Mouse (Mus musculus) C2C12 (cell line): Measurements from ENCODE around the gene Mx1. TPM values are rescaled to one million over a fixed set of nuclear protein-coding genes. Genes with fewer than 3 reads are reported as not detected.

ENCODE experiments used
- H3K27me3 ChIP-seq: one replicate; pipeline ENCODE4 v1.6.1; 2011; ENCODE audit not compliant: control insufficient read depth, insufficient read depth, insufficient read length
- H3K36me3 ChIP-seq: one replicate; pipeline ENCODE4 v1.6.1; 2011; ENCODE audit not compliant: control insufficient read depth, insufficient read depth
- H3K4me3 ChIP-seq: one replicate; pipeline ENCODE4 v1.5.1; 2011; ENCODE audit warnings: mild to moderate bottlenecking, control low read depth; ENCODE audit not compliant: poor library complexity, insufficient read depth, severe bottlenecking
- H3K79me2 ChIP-seq: one replicate; pipeline ENCODE4 v1.6.1; 2011; ENCODE audit not compliant: control insufficient read depth, insufficient read depth
- H3K79me3 ChIP-seq: one replicate; pipeline ENCODE4 v1.6.1; 2011; ENCODE audit warnings: low read depth, control low read depth
- H3ac ChIP-seq: one replicate; pipeline ENCODE3; 2011; ENCODE audit warnings: low read depth; ENCODE audit not compliant: control insufficient read depth, insufficient read length
- CEBPB ChIP-seq: IDR thresholded peaks from one replicate; pipeline ENCODE4 v1.6.1; 2011; ENCODE audit warnings: low read depth, mild to moderate bottlenecking, control low read depth, moderate library complexity
- CTCF ChIP-seq: IDR thresholded peaks from one replicate; pipeline ENCODE4 v1.5.1; 2011; ENCODE audit not compliant: control insufficient read depth, insufficient read depth, insufficient read length
- FOSL1 ChIP-seq: IDR thresholded peaks from one replicate; pipeline ENCODE4 v1.8.0; 2011; ENCODE audit warnings: mild to moderate bottlenecking, low read length; ENCODE audit not compliant: poor library complexity, insufficient read depth, severe bottlenecking
- MAX ChIP-seq: IDR thresholded peaks from one replicate; pipeline ENCODE4 v1.6.1; 2011; ENCODE audit warnings: mild to moderate bottlenecking, control low read depth
- MYOD1 ChIP-seq: IDR thresholded peaks from one replicate; pipeline ENCODE4 v1.6.1; 2011; ENCODE audit warnings: low read depth; ENCODE audit not compliant: control insufficient read depth, insufficient read length
- MYOG ChIP-seq: IDR thresholded peaks from one replicate; pipeline ENCODE4 v1.6.1; 2011; ENCODE audit not compliant: control insufficient read depth, insufficient read length; ENCODE audit errors: extremely low read depth
- USF1 ChIP-seq: IDR thresholded peaks from one replicate; pipeline ENCODE4 v1.6.1; 2011; ENCODE audit warnings: low read depth, mild to moderate bottlenecking, control low read depth, moderate library complexity
- polyA plus RNA-seq: library from polyadenylated mRNA; unstranded; fragments of >200 nt; fragmentation: generic; extraction: Trizol; gene quantifications from one replicate; pipeline ENCODE4 v1.2.1, GENCODE M21; 2012; ENCODE audit warnings: missing spikeins

The Mx1 gene
- polyA plus RNA-seq, 1 experiment, result 0.06 TPM

DNA sequence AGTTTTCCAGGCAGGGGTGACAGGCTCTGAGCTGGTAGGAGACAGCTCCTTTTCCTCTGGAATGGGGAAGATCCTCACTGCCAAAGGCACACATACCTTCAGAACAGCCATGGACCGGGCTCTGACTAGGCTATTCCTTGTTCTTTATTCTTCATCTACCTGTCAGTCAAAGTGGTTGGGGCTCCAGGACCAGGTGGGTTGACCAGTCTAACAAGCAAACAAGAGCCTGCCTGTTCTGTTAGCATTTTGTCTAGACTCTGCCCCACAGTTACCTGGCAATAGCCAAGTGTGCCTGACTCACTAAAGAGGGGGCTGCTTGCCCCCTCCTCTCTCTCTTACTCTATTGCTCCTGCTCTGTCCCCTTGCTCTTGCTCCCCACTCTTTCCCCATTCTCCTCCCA lies 29.7 kb upstream of the Mx1 start:
- Histone ChIP-seq H3K79me2 (no peaks in the 10 kb centered on the region), H3K36me3 (no peaks in the 10 kb centered on the region), H3K4me3 (no peak overlapping the region), H3ac (no peak overlapping the region), H3K27me3 (no peaks in the 10 kb centered on the region), H3K79me3 (no peaks in the 10 kb centered on the region)
- TF ChIP-seq MYOD1 (no peak), CEBPB (no peak), CTCF (no peak)

DNA sequence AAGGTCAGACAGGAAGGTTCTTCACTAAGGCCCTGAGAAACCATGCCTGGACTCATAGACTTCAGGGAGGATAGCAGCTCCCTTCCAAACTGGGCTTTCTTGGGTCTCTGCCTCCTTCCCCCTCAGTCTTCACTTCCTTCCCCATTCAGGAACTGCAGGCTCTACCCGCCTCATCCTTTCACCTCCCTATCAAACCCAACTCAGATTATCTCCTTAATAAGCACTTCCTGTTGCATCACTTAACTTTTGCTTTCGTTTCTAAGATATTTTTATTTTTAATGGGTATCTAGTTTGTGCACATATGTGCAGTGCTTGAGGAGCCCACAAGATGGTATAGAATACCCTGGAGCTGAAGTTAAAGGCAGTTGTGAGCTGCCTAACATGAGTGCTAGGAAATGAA lies 15.9 kb upstream of the Mx1 start:
- no peak for TF ChIP-seq MYOG
- no peak for TF ChIP-seq MAX
- TF ChIP-seq CEBPB, result no peak
- no peak for TF ChIP-seq USF1
- no peak for TF ChIP-seq FOSL1
- TF ChIP-seq CTCF, result no peak
- no peak for TF ChIP-seq MYOD1
- no peak overlapping the region for H3ac ChIP-seq
- no peaks in the 10 kb centered on the region for H3K27me3 ChIP-seq

DNA sequence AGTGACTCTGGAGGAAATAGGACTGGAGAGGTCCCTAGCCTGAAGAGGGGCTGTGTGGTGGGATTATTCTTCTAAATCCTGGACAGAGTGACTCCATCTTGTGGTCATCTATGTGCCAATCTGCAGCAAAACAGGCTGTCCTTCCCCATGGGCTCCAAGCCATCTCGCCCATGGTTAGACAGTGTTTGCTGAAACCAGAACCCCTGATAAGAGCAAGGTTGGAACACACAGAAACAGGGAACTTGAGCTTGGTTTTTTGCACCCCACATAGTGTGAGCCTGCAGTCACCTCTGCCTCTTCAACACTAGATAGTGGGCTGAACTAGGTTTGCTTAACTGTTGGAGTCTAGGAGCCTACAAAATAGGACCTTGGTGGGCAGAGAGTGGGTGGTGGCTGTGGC lies 13.8 kb upstream of the Mx1 start:
- Histone ChIP-seq H3K27me3 (no peaks in the 10 kb centered on the region), H3ac (no peak overlapping the region), H3K36me3 (no peaks in the 10 kb centered on the region), H3K79me2 (no peaks in the 10 kb centered on the region), H3K4me3 (no peak overlapping the region), H3K79me3 (no peaks in the 10 kb centered on the region)
- TF ChIP-seq MYOG, result no peak
- TF ChIP-seq MAX, result no peak
- TF ChIP-seq USF1, result no peak
- TF ChIP-seq CEBPB, result no peak
- TF ChIP-seq FOSL1, result no peak
- no peak for TF ChIP-seq MYOD1
- no peak for TF ChIP-seq CTCF

More for the DNA sequence above, 15.9 kb upstream of the Mx1 start:
- no peaks in the 10 kb centered on the region for H3K36me3 ChIP-seq
- no peaks in the 10 kb centered on the region for H3K79me3 ChIP-seq
- no peaks in the 10 kb centered on the region for H3K79me2 ChIP-seq
- no peak overlapping the region for H3K4me3 ChIP-seq

DNA sequence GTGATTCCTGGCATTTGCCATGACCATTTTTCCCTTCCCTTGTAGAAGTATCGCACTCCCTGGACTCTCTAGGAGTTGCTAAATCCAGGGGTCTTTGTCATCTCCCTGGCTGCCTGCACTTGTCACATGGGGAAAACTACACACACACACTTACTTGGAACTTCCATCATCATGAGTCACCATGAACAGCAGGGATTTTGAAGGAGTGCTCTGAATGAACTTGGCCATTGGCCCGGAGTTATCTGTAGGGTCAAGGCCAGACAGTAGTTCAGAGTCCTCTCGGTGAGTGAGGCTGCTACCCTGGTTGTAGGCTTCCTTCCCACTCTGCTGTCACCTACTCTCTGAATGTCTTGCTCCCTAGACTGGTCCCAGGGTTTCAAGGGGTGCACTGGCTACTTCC lies 12.9 kb upstream of the Mx1 start:
- Histone ChIP-seq H3K4me3 (no peak overlapping the region), H3K27me3 (no peaks in the 10 kb centered on the region), H3K79me2 (no peaks in the 10 kb centered on the region), H3K79me3 (no peaks in the 10 kb centered on the region), H3ac (no peak overlapping the region), H3K36me3 (no peaks in the 10 kb centered on the region)
- peak; percentile 69 for TF ChIP-seq USF1
- no peak for TF ChIP-seq CEBPB
- no peak for TF ChIP-seq MAX

DNA sequence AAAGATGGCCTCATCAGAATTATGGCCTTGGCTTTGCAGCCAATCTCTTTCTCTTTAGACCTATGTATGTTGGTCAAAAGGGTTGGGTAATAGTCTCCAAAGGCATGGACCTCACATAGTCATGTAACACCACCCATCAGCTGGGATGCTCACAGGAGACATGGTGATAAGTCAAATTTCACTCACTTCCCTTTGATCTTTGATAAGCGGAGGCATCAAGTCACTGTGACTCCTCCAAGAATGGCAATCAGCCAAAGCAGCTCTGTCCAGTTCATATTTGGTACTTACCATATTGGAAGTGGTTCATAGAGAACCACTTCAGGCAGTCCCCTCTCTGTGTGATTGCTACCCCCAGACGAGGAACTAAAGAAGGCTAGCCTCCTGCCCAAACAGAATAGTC lies 12.0 kb upstream of the Mx1 start:
- TF ChIP-seq CEBPB (no peak), MYOG (no peak), CTCF (no peak), USF1 (no peak), MAX (no peak), MYOD1 (no peak), FOSL1 (no peak)
- H3K79me3 ChIP-seq, result no peaks in the 10 kb centered on the region
- no peak overlapping the region for H3ac ChIP-seq
- H3K4me3 ChIP-seq, result no peak overlapping the region
- no peaks in the 10 kb centered on the region for H3K36me3 ChIP-seq
- H3K79me2 ChIP-seq, result no peaks in the 10 kb centered on the region
- no peaks in the 10 kb centered on the region for H3K27me3 ChIP-seq

DNA sequence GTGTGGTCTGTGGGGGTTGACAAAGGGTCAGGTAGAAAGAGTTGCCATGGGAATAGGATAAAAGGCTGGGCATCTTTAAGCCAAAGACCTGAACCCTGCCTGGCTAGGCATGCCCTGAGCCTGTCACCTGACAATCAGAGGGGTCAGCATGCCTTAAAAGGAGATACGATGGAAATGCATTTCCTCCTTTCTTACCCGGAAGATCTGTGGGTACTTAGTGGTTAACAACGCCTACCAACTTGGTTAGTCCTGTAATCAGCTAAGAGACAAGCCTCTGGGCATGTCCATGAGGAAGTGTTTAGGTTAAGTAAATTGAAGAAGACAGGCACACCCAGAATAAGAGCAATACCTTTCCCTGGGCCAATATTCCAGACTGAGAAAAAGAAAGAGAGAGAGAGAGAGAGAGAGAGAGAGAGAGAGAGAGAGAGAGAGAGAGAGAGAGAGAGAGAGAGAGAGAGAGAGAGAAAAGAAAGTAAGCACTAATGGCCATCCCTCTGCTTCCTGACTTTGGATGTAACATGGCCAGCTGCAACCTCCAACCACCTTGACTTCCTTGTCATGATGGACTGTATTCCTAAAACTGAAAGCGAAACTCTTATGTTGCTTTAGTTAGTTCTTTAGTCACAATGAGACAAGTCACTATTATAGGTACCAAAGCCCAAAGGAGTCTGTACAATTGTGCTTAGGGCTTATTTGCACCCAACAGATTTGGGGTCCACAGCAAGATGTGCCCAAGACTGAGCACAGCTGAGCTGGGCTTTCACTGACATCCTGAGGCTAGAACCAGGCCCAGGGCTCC lies 5.5 kb upstream of the Mx1 start:
- Histone ChIP-seq H3ac (no peak overlapping the region), H3K4me3 (no peak overlapping the region), H3K27me3 (no peaks in the 10 kb centered on the region), H3K79me3 (no peaks in the 10 kb centered on the region), H3K36me3 (no peaks in the 10 kb centered on the region), H3K79me2 (no peaks in the 10 kb centered on the region)
- TF ChIP-seq MYOD1 (no peak), CEBPB (no peak), CTCF (no peak), MYOG (no peak), FOSL1 (no peak), MAX (no peak), USF1 (no peak)
